Mouse (Mus musculus): ENCODE data around the gene Cplane1. TPM values are rescaled to one million over a fixed set of nuclear protein-coding genes. Genes with fewer than 3 reads are reported as not detected.
"Not testable (repeated sequence)": the region's sequence is repeated elsewhere in the genome, so short reads cannot be mapped to it uniquely, and the experiment has no call there.

Cplane1 gene
- polyA plus RNA-seq, 1 experiment from 2014 or later: 14.0 TPM

GRCm38 (mm10) chr15:8265946-8266345 lies 97.0 kb downstream of the Cplane1 start:
- Histone ChIP-seq H3K4me3 (no peak overlapping the region), H3K9ac (no peak overlapping the region), H3K4me1 (no peaks in the 10 kb centered on the region), H3K9me3 (no peaks in the 10 kb centered on the region), H3K4me2 (replicated peaks) (no peak overlapping the region), H3K36me3 (peaks cover 89% of the 10 kb centered on the region), H3K27ac (no peak overlapping the region), H3K27me3 (no peaks in the 10 kb centered on the region)
- 88% methylated on average over 3 of the region's 3 CpGs for WGBS
- ATAC-seq (ENCODE audit: low FRiP score, low read depth): no peak

- H3K27me3 ChIP-seq: no peaks in the 10 kb centered on the region
- H3K4me2 ChIP-seq (replicated peaks): no peak overlapping the region
- 90% methylated on average over 3 of the region's 3 CpGs for WGBS
- no peak overlapping the region for H3K9ac ChIP-seq
- no peak overlapping the region for H3K4me3 ChIP-seq
- ATAC-seq (ENCODE audit: low FRiP score, low read depth): no peak
- H3K36me3 ChIP-seq: peaks cover 91% of the 10 kb centered on the region
- no peak overlapping the region for H3K27ac ChIP-seq
- H3K9me3 ChIP-seq: no peaks in the 10 kb centered on the region
- no peaks in the 10 kb centered on the region for H3K4me1 ChIP-seq
Observed at GRCm38 (mm10) chr15:8267211-8267610, 98.3 kb downstream of the Cplane1 start.

- Histone ChIP-seq H3K4me3 (no peak overlapping the region), H3K27ac (no peak overlapping the region), H3K9me3 (no peaks in the 10 kb centered on the region), H3K9ac (no peak overlapping the region), H3K36me3 (peaks cover 91% of the 10 kb centered on the region), H3K27me3 (no peaks in the 10 kb centered on the region), H3K4me1 (no peaks in the 10 kb centered on the region), H3K4me2 (replicated peaks) (no peak overlapping the region)
- 88% methylated on average over 8 of the region's 8 CpGs for WGBS
- no peak for ATAC-seq (ENCODE audit: low FRiP score, low read depth)
Observed at GRCm38 (mm10) chr15:8268231-8268630, 99.3 kb downstream of the Cplane1 start.

- Histone ChIP-seq H3K4me2 (replicated peaks) (no peak overlapping the region), H3K27me3 (no peaks in the 10 kb centered on the region), H3K36me3 (peaks cover 78% of the 10 kb centered on the region), H3K9me3 (peaks cover 6% of the 10 kb centered on the region), H3K4me1 (no peaks in the 10 kb centered on the region), H3K9ac (no peak overlapping the region), H3K27ac (no peak overlapping the region), H3K4me3 (no peak overlapping the region)
- 88% methylated on average over 8 of the region's 8 CpGs for WGBS
- no peak for ATAC-seq (ENCODE audit: low FRiP score, low read depth)
Observed at GRCm38 (mm10) chr15:8271952-8272351, 103.0 kb downstream of the Cplane1 start.

- H3K4me2 ChIP-seq (replicated peaks); H3K27me3 ChIP-seq; H3K27ac ChIP-seq; H3K4me3 ChIP-seq; H3K4me1 ChIP-seq; H3K9me3 ChIP-seq; ATAC-seq (ENCODE audit: low FRiP score, low read depth); H3K9ac ChIP-seq: not testable (repeated sequence)
- H3K36me3 ChIP-seq: peaks cover 22% of the 10 kb centered on the region
- whole genome bisulfite sequencing: 90% methylated on average over 4 of the region's 4 CpGs
Observed at GRCm38 (mm10) chr15:8277916-8278315, 109.0 kb downstream of the Cplane1 start.

GRCm38 (mm10) chr15:8279320-8279779 lies 110.4 kb downstream of the Cplane1 start:
- WGBS: 44% methylated on average over 17 of the region's 17 CpGs
- Histone ChIP-seq H3K36me3 (peaks cover 10% of the 10 kb centered on the region), H3K27ac (no peak overlapping the region; the same call in 1 of the 2 replicates), H3K9me3 (peaks cover 6% of the 10 kb centered on the region), H3K4me1 (no peaks in the 10 kb centered on the region), H3K27me3 (no peaks in the 10 kb centered on the region), H3K4me3 (peak overlapping the region; percentile 40), H3K4me2 (replicated peaks) (peak overlapping the region; percentile 63), H3K9ac (peak overlapping the region; percentile 50; the same call in 1 of the 2 replicates)
- ATAC-seq (ENCODE audit: low FRiP score, low read depth): peak; percentile 40; the same call in 1 of the 2 replicates

GRCm38 (mm10) chr15:8279929-8280610 lies 111.2 kb downstream of the Cplane1 start:
- Histone ChIP-seq H3K4me3 (peak overlapping the region; percentile 40), H3K4me1 (no peaks in the 10 kb centered on the region), H3K9me3 (peaks cover 6% of the 10 kb centered on the region), H3K27me3 (no peaks in the 10 kb centered on the region), H3K9ac (no peak overlapping the region), H3K36me3 (peaks cover 6% of the 10 kb centered on the region), H3K27ac (no peak overlapping the region), H3K4me2 (replicated peaks) (peak overlapping the region; percentile 63)
- 65% methylated on average over 20 of the region's 20 CpGs for WGBS
- ATAC-seq (ENCODE audit: low FRiP score, low read depth): peak; percentile 51; the same call in 1 of the 2 replicates

- WGBS: 74% methylated on average over 7 of the region's 7 CpGs
- Histone ChIP-seq H3K4me2 (replicated peaks) (no peak overlapping the region), H3K4me1 (no peaks in the 10 kb centered on the region), H3K9me3 (no peaks in the 10 kb centered on the region), H3K27ac (no peak overlapping the region), H3K9ac (no peak overlapping the region), H3K27me3 (no peaks in the 10 kb centered on the region), H3K36me3 (no peaks in the 10 kb centered on the region), H3K4me3 (no peak overlapping the region)
- ATAC-seq (ENCODE audit: low FRiP score, low read depth): no peak
Observed at GRCm38 (mm10) chr15:8281701-8282100, 112.8 kb downstream of the Cplane1 start.

- Histone ChIP-seq H3K9me3 (no peaks in the 10 kb centered on the region), H3K4me2 (replicated peaks) (no peak overlapping the region), H3K36me3 (no peaks in the 10 kb centered on the region), H3K4me1 (no peaks in the 10 kb centered on the region), H3K27me3 (no peaks in the 10 kb centered on the region), H3K27ac (no peak overlapping the region), H3K4me3 (no peak overlapping the region), H3K9ac (no peak overlapping the region)
- 92% methylated on average over 2 of the region's 2 CpGs for WGBS
- ATAC-seq (ENCODE audit: low FRiP score, low read depth): no peak
Observed at GRCm38 (mm10) chr15:8282155-8282554, 113.2 kb downstream of the Cplane1 start.

- Histone ChIP-seq H3K4me1 (no peaks in the 10 kb centered on the region), H3K27me3 (no peaks in the 10 kb centered on the region), H3K36me3 (peaks cover 58% of the 10 kb centered on the region), H3K4me2 (replicated peaks) (no peak overlapping the region), H3K9ac (no peak overlapping the region), H3K9me3 (no peaks in the 10 kb centered on the region), H3K4me3 (no peak overlapping the region), H3K27ac (no peak overlapping the region)
- ATAC-seq (ENCODE audit: low FRiP score, low read depth): peak; percentile 60; the same call in 1 of the 2 replicates
- WGBS: 72% methylated on average over 14 of the region's 14 CpGs
Observed at GRCm38 (mm10) chr15:8291251-8291650, 122.3 kb downstream of the Cplane1 start.

- WGBS: 88% methylated on average over 6 of the region's 6 CpGs
- no peak for ATAC-seq (ENCODE audit: low FRiP score, low read depth)
- Histone ChIP-seq H3K27me3 (no peaks in the 10 kb centered on the region), H3K4me2 (replicated peaks) (no peak overlapping the region), H3K9me3 (no peaks in the 10 kb centered on the region), H3K9ac (no peak overlapping the region), H3K4me3 (no peak overlapping the region), H3K27ac (no peak overlapping the region), H3K4me1 (no peaks in the 10 kb centered on the region), H3K36me3 (peaks cover 80% of the 10 kb centered on the region)
Observed at GRCm38 (mm10) chr15:8294150-8294549, 125.2 kb downstream of the Cplane1 start.

GRCm38 (mm10) chr15:8302944-8303343 lies 134.0 kb downstream of the Cplane1 start:
- no peaks in the 10 kb centered on the region for H3K9me3 ChIP-seq
- ATAC-seq (ENCODE audit: low FRiP score, low read depth): no peak
- H3K9ac ChIP-seq: no peak overlapping the region
- H3K27me3 ChIP-seq: no peaks in the 10 kb centered on the region
- H3K36me3 ChIP-seq: peaks cover 81% of the 10 kb centered on the region
- no peaks in the 10 kb centered on the region for H3K4me1 ChIP-seq
- H3K4me3 ChIP-seq: no peak overlapping the region
- no peak overlapping the region for H3K27ac ChIP-seq
- WGBS: 94% methylated on average over 10 of the region's 10 CpGs
- no peak overlapping the region for H3K4me2 ChIP-seq (replicated peaks)

- WGBS: 96% methylated on average over 1 of the region's 1 CpGs
- no peaks in the 10 kb centered on the region for H3K27me3 ChIP-seq
- no peak overlapping the region for H3K27ac ChIP-seq
- H3K4me2 ChIP-seq (replicated peaks): no peak overlapping the region
- H3K9me3 ChIP-seq: no peaks in the 10 kb centered on the region
- H3K4me3 ChIP-seq: no peak overlapping the region
- no peak for ATAC-seq (ENCODE audit: low FRiP score, low read depth)
- H3K4me1 ChIP-seq: no peaks in the 10 kb centered on the region
- H3K9ac ChIP-seq: no peak overlapping the region
- peaks cover 70% of the 10 kb centered on the region for H3K36me3 ChIP-seq
Observed at GRCm38 (mm10) chr15:8305474-8305873, 136.6 kb downstream of the Cplane1 start.

Data from limb, embryonic 13.5 days (tissue).